Mouse (Mus musculus): ENCODE measurements around the gene Chaf1b.

GRCm38 (mm10) chr16:93907761-93908160, 24.1 kb downstream of the Chaf1b start:
- no peak for TF ChIP-seq CTCF (IDR thresholded peaks at IDR 0.05; ENCODE audit: extremely low read depth, insufficient read depth, low read length)
- TF ChIP-seq POLR2A (IDR thresholded peaks at IDR 0.05; ENCODE audit: extremely low read depth, insufficient read depth, low read length), result no peak

All from cortical plate, adult 2 months (tissue).